Mouse (Mus musculus): ENCODE measurements at regions not wholly inside any gene's neighbourhood (a gene's known extent, or its start where the extent isn't known, plus 50 kb on each side); places are given as distances from the start of the nearest gene placed in this dataset.
"Not testable (repeated sequence)": the region's sequence is repeated elsewhere in the genome, so short reads cannot be mapped to it uniquely, and the experiment has no call there.

GRCm38 (mm10) chr5:55677811-55678210 is 1679.5 kb downstream of the Stim2 start:
- not testable (repeated sequence) for DNase-seq (ENCODE audit: low spot score in 2 of 2)

- DNase-seq (ENCODE audit: low spot score in 2 of 2) = no peak
Measured at GRCm38 (mm10) chr5:55691114-55691742, 1692.9 kb downstream of the Stim2 start.

GRCm38 (mm10) chr5:55704512-55704911 is 1706.2 kb downstream of the Stim2 start:
- peak in 1 of 2 experiments; percentile 40 for DNase-seq (ENCODE audit: low spot score in 2 of 2)

- no peak for DNase-seq (ENCODE audit: low spot score in 2 of 2)
Measured at GRCm38 (mm10) chr5:55711786-55712185, 1713.5 kb downstream of the Stim2 start.

- DNase-seq (ENCODE audit: low spot score in 2 of 2) = no peak
Measured at GRCm38 (mm10) chr5:55735143-55735542, 1736.8 kb downstream of the Stim2 start.

GRCm38 (mm10) chr5:55761777-55762176 is 1763.5 kb downstream of the Stim2 start:
- DNase-seq (ENCODE audit: low spot score in 2 of 2) = no peak

GRCm38 (mm10) chr5:55791755-55792629 is 1793.7 kb downstream of the Stim2 start:
- no peak for DNase-seq (ENCODE audit: low spot score in 2 of 2)

- no peak for DNase-seq (ENCODE audit: low spot score in 2 of 2)
Measured at GRCm38 (mm10) chr5:55792717-55793116, 1794.4 kb downstream of the Stim2 start.

Data from frontal cortex, postnatal 36 days (tissue).